20 mouse cellular contexts compared by ENCODE assay signal in the genomic region with DNA sequence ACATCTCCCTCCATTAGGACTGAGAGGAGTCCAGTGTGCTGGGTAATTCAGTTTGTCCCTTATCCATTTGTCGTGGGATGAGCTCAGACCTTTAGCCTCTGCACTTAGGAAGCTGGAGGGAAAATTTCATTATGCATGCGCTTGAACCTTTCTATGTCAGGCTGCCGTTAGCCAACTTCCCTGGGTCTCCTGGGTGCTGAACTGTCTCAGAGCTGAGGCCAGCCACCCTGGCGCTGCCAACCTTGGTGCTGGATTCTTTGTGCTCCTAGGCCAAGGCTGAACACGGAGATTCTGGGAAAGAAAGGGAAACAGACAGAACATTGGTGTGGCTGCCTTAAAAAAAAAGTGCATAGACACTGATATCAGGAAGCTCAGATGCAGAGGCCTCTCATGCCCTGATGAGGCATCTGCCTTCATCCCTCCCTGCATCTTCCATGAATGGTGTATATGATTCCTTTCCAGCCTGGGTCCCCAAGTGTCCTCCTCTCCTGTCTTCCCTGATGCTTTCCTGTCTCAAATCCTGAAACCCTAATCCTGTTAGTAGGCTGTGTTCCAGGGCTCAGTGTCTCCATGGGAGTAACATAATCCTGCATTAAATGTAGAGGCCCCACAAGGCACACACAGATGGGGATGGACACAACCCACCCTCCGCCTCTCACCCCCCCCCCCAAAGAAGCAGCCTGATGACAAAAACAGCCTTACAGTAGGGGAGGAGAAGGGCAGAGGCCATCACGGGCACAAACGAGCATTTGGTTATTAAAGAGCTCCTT. TPM values are rescaled to one million over a fixed set of nuclear protein-coding genes. Genes with fewer than 3 reads are reported as not detected.
DNase-seq lines count a peak whose midpoint lies in the region; ATAC-seq lines count a peak whose summit lies in the region.
"Had no signal": no experiment of that assay in that cellular context is flagged by ENCODE, and none has a peak within 500 bp of the region (broad histone marks: within the 10 kb centered on the region; RNA-seq: fewer than 3 reads in every experiment).

No protein-coding gene starts in this region.

- ATAC-seq in hindbrain, embryonic 16.5 days = no peak
- ATAC-seq in midbrain, embryonic 11.5 days (ENCODE audit: low FRiP score) = 0 out of 2 replicates have a peak, but pooled peaks have one; percentile 54
- no peak for ATAC-seq in midbrain, embryonic 16.5 days
- 0 out of 2 replicates have a peak, but pooled peaks have one; percentile 34 for ATAC-seq in embryonic facial prominence, embryonic 11.5 days (replicated peaks; ENCODE audit: insufficient number of reproducible peaks, low FRiP score, low TSS enrichment, low read depth)
- peak; percentile 16; the same call in 1 of the 2 replicates for ATAC-seq in midbrain, embryonic 14.5 days (ENCODE audit: low FRiP score, low TSS enrichment)
- ATAC-seq: forebrain, embryonic 15.5 days had no signal

- peak overlapping the region; percentile 19; the same call in 1 of the 2 replicates for H3K27ac ChIP-seq in hindbrain, embryonic 10.5 days
- H3K27ac ChIP-seq in hindbrain, embryonic 16.5 days (ENCODE audit: low read depth, low read length) = no peak overlapping the region
- H3K27ac ChIP-seq in midbrain, embryonic 11.5 days (ENCODE audit: low read depth, low read length) = no peak overlapping the region
- no peak overlapping the region for H3K27ac ChIP-seq in midbrain, embryonic 16.5 days (ENCODE audit: low read length)
- no peak overlapping the region for H3K27ac ChIP-seq in embryonic facial prominence, embryonic 11.5 days (replicated peaks; ENCODE audit: low read depth, low read length)
- H3K27ac ChIP-seq in midbrain, embryonic 14.5 days (replicated peaks; ENCODE audit: low read depth, low read length) = no peak overlapping the region
- H3K27ac ChIP-seq: embryonic facial prominence, embryonic 13.5 days; forebrain, embryonic 15.5 days; liver, embryonic 14.5 days; lung, embryonic 15.5 days; macrophage had no signal

- 65% methylated on average over 8 of the region's 8 CpGs for WGBS in hindbrain, embryonic 10.5 days
- WGBS in hindbrain, embryonic 16.5 days = 56% methylated on average over 8 of the region's 8 CpGs
- 31% methylated on average over 8 of the region's 8 CpGs for WGBS in midbrain, embryonic 11.5 days
- WGBS in midbrain, embryonic 16.5 days = 26% methylated on average over 8 of the region's 8 CpGs
- 66% methylated on average over 8 of the region's 8 CpGs for WGBS in embryonic facial prominence, embryonic 11.5 days
- WGBS in midbrain, embryonic 14.5 days = 20% methylated on average over 8 of the region's 8 CpGs

- H3K4me3 ChIP-seq in hindbrain, embryonic 10.5 days = no peak overlapping the region
- H3K4me3 ChIP-seq in hindbrain, embryonic 16.5 days (ENCODE audit: low read length) = no peak overlapping the region
- no peak overlapping the region for H3K4me3 ChIP-seq in midbrain, embryonic 11.5 days (ENCODE audit: low read depth, low read length)
- no peak overlapping the region for H3K4me3 ChIP-seq in midbrain, embryonic 16.5 days (ENCODE audit: low read depth, low read length)
- no peak overlapping the region for H3K4me3 ChIP-seq in embryonic facial prominence, embryonic 11.5 days (ENCODE audit: low read depth, low read length)
- no peak overlapping the region for H3K4me3 ChIP-seq in midbrain, embryonic 14.5 days (replicated peaks; ENCODE audit: low read depth, low read length)
- H3K4me3 ChIP-seq: embryonic facial prominence, embryonic 13.5 days; forebrain, embryonic 15.5 days; lung, embryonic 15.5 days had no signal

- H3K27me3 ChIP-seq in hindbrain, embryonic 10.5 days (ENCODE audit: insufficient read depth, poor library complexity, severe bottlenecking) = peaks cover 58% of the 10 kb centered on the region
- no peaks in the 10 kb centered on the region for H3K27me3 ChIP-seq in hindbrain, embryonic 16.5 days (replicated peaks; ENCODE audit: control insufficient read depth, insufficient read depth, low read length)
- peaks cover 12% of the 10 kb centered on the region for H3K27me3 ChIP-seq in midbrain, embryonic 11.5 days (ENCODE audit: control insufficient read depth, insufficient read depth, low read length)
- H3K27me3 ChIP-seq in midbrain, embryonic 16.5 days (ENCODE audit: control insufficient read depth, insufficient read depth, low read depth, low read length) = no peaks in the 10 kb centered on the region
- H3K27me3 ChIP-seq in embryonic facial prominence, embryonic 11.5 days (ENCODE audit: control insufficient read depth, insufficient read depth, low read length) = no peaks in the 10 kb centered on the region
- H3K27me3 ChIP-seq in midbrain, embryonic 14.5 days (ENCODE audit: control insufficient read depth, insufficient read depth, low read length) = peaks cover 11% of the 10 kb centered on the region; the same call in 1 of the 2 replicates
- H3K27me3 ChIP-seq: forebrain, embryonic 15.5 days; lung, embryonic 15.5 days had no signal

- H3K4me2 ChIP-seq in hindbrain, embryonic 16.5 days (ENCODE audit: low read length) = no peak overlapping the region
- no peak overlapping the region for H3K4me2 ChIP-seq in midbrain, embryonic 11.5 days
- no peak overlapping the region for H3K4me2 ChIP-seq in midbrain, embryonic 16.5 days (ENCODE audit: low read length)
- no peak overlapping the region for H3K4me2 ChIP-seq in embryonic facial prominence, embryonic 11.5 days (ENCODE audit: low read depth, low read length)
- H3K4me2 ChIP-seq in midbrain, embryonic 14.5 days (ENCODE audit: low read length) = no peak overlapping the region
- H3K4me2 ChIP-seq: embryonic facial prominence, embryonic 13.5 days; forebrain, embryonic 15.5 days; heart, embryonic 11.5 days; lung, embryonic 15.5 days had no signal

- peaks cover 39% of the 10 kb centered on the region for H3K4me1 ChIP-seq in hindbrain, embryonic 10.5 days (replicated peaks)
- H3K4me1 ChIP-seq in hindbrain, embryonic 16.5 days (ENCODE audit: control insufficient read depth, insufficient read depth, low read depth, low read length) = peaks cover 30% of the 10 kb centered on the region
- peaks cover 15% of the 10 kb centered on the region for H3K4me1 ChIP-seq in midbrain, embryonic 11.5 days (ENCODE audit: control insufficient read depth, insufficient read depth, low read length)
- peaks cover 28% of the 10 kb centered on the region for H3K4me1 ChIP-seq in midbrain, embryonic 16.5 days (ENCODE audit: control insufficient read depth, insufficient read depth, low read length)
- no peaks in the 10 kb centered on the region for H3K4me1 ChIP-seq in embryonic facial prominence, embryonic 11.5 days (ENCODE audit: control insufficient read depth, insufficient read depth, low read length)
- H3K4me1 ChIP-seq in midbrain, embryonic 14.5 days (ENCODE audit: control insufficient read depth, insufficient read depth, low read length) = peaks cover 45% of the 10 kb centered on the region

- no peak for DNase-seq in hindbrain, embryonic 10.5 days (ENCODE audit: low spot score)
- peak; percentile 88 for DNase-seq in midbrain, embryonic 11.5 days (ENCODE audit: low spot score, missing footprints)
- no peak for DNase-seq in embryonic facial prominence, embryonic 11.5 days (ENCODE audit: low spot score)
- peak; percentile 60 for DNase-seq in midbrain, embryonic 14.5 days
- no peak for DNase-seq in right cerebral cortex, postnatal 25 days
- DNase-seq in c-Kit-positive CD71-positive TER-119-positive erythroid progenitor cells, embryonic 14.5 days (ENCODE audit: low spot score) = no peak
- DNase-seq: B cell, adult 2 months; cerebellum, adult 8-10 months; heart, postnatal 14 days; kidney, adult 18-20 months; spleen, adult 18-20 months; thymus, postnatal 25 days had no signal

- no peaks in the 10 kb centered on the region for H3K9me3 ChIP-seq in hindbrain, embryonic 10.5 days
- H3K9me3 ChIP-seq in hindbrain, embryonic 16.5 days (ENCODE audit: control insufficient read depth, low read length) = no peaks in the 10 kb centered on the region
- no peaks in the 10 kb centered on the region for H3K9me3 ChIP-seq in midbrain, embryonic 11.5 days (ENCODE audit: control insufficient read depth, low read length)
- no peaks in the 10 kb centered on the region for H3K9me3 ChIP-seq in midbrain, embryonic 16.5 days (replicated peaks; ENCODE audit: control insufficient read depth, low read length, poor library complexity, severe bottlenecking)
- no peaks in the 10 kb centered on the region for H3K9me3 ChIP-seq in embryonic facial prominence, embryonic 11.5 days (replicated peaks; ENCODE audit: control insufficient read depth, low read length)
- H3K9me3 ChIP-seq in midbrain, embryonic 14.5 days (ENCODE audit: control insufficient read depth, low read length) = no peaks in the 10 kb centered on the region
- H3K9me3 ChIP-seq: embryonic facial prominence, embryonic 13.5 days; forebrain, embryonic 15.5 days; lung, embryonic 15.5 days had no signal

- peaks cover 11% of the 10 kb centered on the region; the same call in 1 of the 2 replicates for H3K36me3 ChIP-seq in hindbrain, embryonic 10.5 days
- H3K36me3 ChIP-seq in hindbrain, embryonic 16.5 days (ENCODE audit: control insufficient read depth, insufficient read depth, low read length) = no peaks in the 10 kb centered on the region
- H3K36me3 ChIP-seq in midbrain, embryonic 11.5 days (ENCODE audit: control insufficient read depth, insufficient read depth, low read length) = no peaks in the 10 kb centered on the region
- no peaks in the 10 kb centered on the region for H3K36me3 ChIP-seq in midbrain, embryonic 16.5 days (ENCODE audit: control insufficient read depth, insufficient read depth, low read length)
- H3K36me3 ChIP-seq in embryonic facial prominence, embryonic 11.5 days (replicated peaks; ENCODE audit: control insufficient read depth, insufficient read depth, low read depth, low read length) = no peaks in the 10 kb centered on the region
- H3K36me3 ChIP-seq in midbrain, embryonic 14.5 days (ENCODE audit: control insufficient read depth, insufficient read depth, low read length) = peaks cover 2% of the 10 kb centered on the region; the same call in 1 of the 2 replicates
- H3K36me3 ChIP-seq: forebrain, embryonic 15.5 days; lung, embryonic 15.5 days had no signal

- no peak overlapping the region for H3K9ac ChIP-seq in hindbrain, embryonic 16.5 days (ENCODE audit: low read depth, low read length)
- H3K9ac ChIP-seq in midbrain, embryonic 11.5 days (ENCODE audit: low read length) = no peak overlapping the region
- H3K9ac ChIP-seq in midbrain, embryonic 16.5 days (ENCODE audit: low read depth, low read length) = no peak overlapping the region
- no peak overlapping the region for H3K9ac ChIP-seq in embryonic facial prominence, embryonic 11.5 days (replicated peaks; ENCODE audit: low read length)
- no peak overlapping the region for H3K9ac ChIP-seq in midbrain, embryonic 14.5 days (replicated peaks; ENCODE audit: low read length)
- H3K9ac ChIP-seq: embryonic facial prominence, embryonic 13.5 days; forebrain, embryonic 15.5 days; liver, embryonic 14.5 days; lung, embryonic 15.5 days had no signal

RNA-seq across cellular contexts. Expression of gene Nrp2, which starts 51.2 kb away (rescaled TPM):
- polyA plus RNA-seq in hindbrain, embryonic 10.5 days (2016; fragmentation: Nextera tagmentation; extraction: Ambion mirVana) = 21.8 and 23.1 TPM in 2 replicates
- 22.7 and 31.5 TPM in 2 replicates for polyA plus RNA-seq in hindbrain, embryonic 16.5 days (2015; fragmentation: Nextera tagmentation; extraction: Ambion mirVana)
- 12.5 and 13.3 TPM in 2 replicates for polyA plus RNA-seq in midbrain, embryonic 11.5 days (2014; fragmentation: Nextera tagmentation; extraction: Ambion mirVana)
- 23.4 and 33.3 TPM in 2 replicates for polyA plus RNA-seq in midbrain, embryonic 16.5 days (2015; fragmentation: Nextera tagmentation; extraction: Ambion mirVana)
- polyA plus RNA-seq in embryonic facial prominence, embryonic 11.5 days (2014; fragmentation: Nextera tagmentation; extraction: Ambion mirVana) = 20.2 and 23.7 TPM in 2 replicates
- polyA plus RNA-seq in midbrain, embryonic 14.5 days (2014; fragmentation: Nextera tagmentation; extraction: Ambion mirVana) = 17.6 and 19.5 TPM in 2 replicates

Comparison
In these comparisons a context has a peak if more than half of its experiments do, and no peak if none do; other contexts are left out.
1. ATAC-seq: peak in midbrain, embryonic 11.5 days (single experiment), embryonic facial prominence, embryonic 11.5 days (single experiment) and midbrain, embryonic 14.5 days (single experiment); none in hindbrain, embryonic 16.5 days (single experiment) and midbrain, embryonic 16.5 days (single experiment).
2. DNase-seq: peak in midbrain, embryonic 11.5 days (single experiment) and midbrain, embryonic 14.5 days (single experiment); none in hindbrain, embryonic 10.5 days (single experiment), embryonic facial prominence, embryonic 11.5 days (single experiment), right cerebral cortex, postnatal 25 days (single experiment) and c-Kit-positive CD71-positive TER-119-positive erythroid progenitor cells, embryonic 14.5 days (single experiment).